Mouse (Mus musculus): ENCODE data around the gene Gm3252. TPM values are rescaled to one million over a fixed set of nuclear protein-coding genes. Genes with fewer than 3 reads are reported as not detected.
"Not testable (repeated sequence)": the region's sequence is repeated elsewhere in the genome, so short reads cannot be mapped to it uniquely, and the experiment has no call there.

Gm3252 gene
- polyA plus RNA-seq (2016; fragmentation: Nextera tagmentation; extraction: Ambion mirVana) = 0.99 and 1.3 TPM in 2 replicates

DNA sequence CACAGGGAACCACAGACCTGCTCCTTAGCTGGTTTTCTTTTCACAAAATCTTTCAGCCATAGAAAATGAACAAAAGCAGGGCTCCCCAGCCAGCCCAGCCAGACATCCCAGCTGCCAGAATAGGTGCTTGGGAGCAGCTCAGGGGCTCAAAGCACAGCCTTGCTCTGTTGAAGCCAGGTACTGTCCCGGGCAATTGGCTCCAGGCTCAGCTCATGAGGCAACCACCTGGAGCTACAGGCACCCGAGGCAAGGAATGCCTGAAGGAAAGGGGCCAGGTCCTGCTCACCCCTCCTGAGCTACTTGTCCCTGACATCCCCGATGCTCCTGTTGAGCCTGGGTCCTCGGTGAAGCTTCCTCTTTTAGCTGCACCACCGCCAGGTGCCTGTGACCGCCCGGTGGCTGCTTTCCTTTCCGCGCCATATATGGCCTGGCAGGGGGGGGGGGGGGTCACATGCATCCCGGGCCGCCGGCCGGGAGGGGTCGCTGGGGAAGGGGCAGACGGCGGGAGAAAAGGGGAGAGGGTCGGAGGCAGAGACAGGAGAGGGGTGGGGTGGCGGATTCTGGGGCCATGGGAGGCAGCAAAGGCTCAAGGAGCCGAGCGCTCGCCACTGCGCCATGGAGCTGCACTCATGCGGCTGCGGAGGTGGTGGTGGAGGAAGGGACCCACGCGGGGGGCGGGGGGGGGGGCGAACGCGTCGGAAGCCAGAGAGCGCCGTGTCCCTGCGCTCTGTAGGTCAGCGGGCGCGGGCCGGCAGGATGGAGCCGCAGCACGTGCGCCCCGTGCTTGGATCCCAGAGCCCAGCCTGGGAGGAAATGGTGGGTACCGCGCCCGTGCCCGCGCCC lies at the start of gene Gm3252:
Gm3252 (plus strand) TSS at position 738 of the 843 bp plus-strand sequence.
- H3K9ac ChIP-seq; H3K27ac ChIP-seq; H3K9me3 ChIP-seq; H3K27me3 ChIP-seq; H3K36me3 ChIP-seq (replicated peaks); H3K4me1 ChIP-seq; ATAC-seq (ENCODE audit: low FRiP score): not testable (repeated sequence)
- peak within 1 kb of the TSS; percentile 33 for H3K4me3 ChIP-seq (replicated peaks)
- 0% methylated on average over 4 of the region's 47 CpGs for WGBS
- peak within 1 kb of the TSS; percentile 47 for H3K4me2 ChIP-seq

GRCm38 (mm10) chr14:4708938-4709337 lies 17.6 kb upstream of the Gm3252 start, which contains the start of gene Gm7876:
TSS of gene Gm7876 (plus strand) at chr14:4709238.
- WGBS = 87% methylated on average over 1 of the region's 2 CpGs
- ATAC-seq (ENCODE audit: low FRiP score) = not testable (repeated sequence)

GRCm38 (mm10) chr14:4776037-4776436 lies 49.5 kb downstream of the Gm3252 start, which contains the start of gene Gm9602:
TSS of gene Gm9602 (plus strand) at chr14:4776337.
- ATAC-seq (ENCODE audit: low FRiP score); H3K36me3 ChIP-seq (replicated peaks); H3K27me3 ChIP-seq; H3K27ac ChIP-seq; H3K4me3 ChIP-seq (replicated peaks); H3K9me3 ChIP-seq; H3K4me1 ChIP-seq; H3K9ac ChIP-seq; H3K4me2 ChIP-seq: not testable (repeated sequence)
- WGBS = 79% methylated on average over 1 of the region's 2 CpGs

More at GRCm38 (mm10) chr14:4708938-4709337, 17.6 kb upstream of the Gm3252 start, which contains the start of gene Gm7876:
- not testable (repeated sequence) for H3K36me3 ChIP-seq (replicated peaks); H3K9me3 ChIP-seq; H3K4me3 ChIP-seq (replicated peaks); H3K4me1 ChIP-seq; H3K9ac ChIP-seq; H3K4me2 ChIP-seq; H3K27ac ChIP-seq; H3K27me3 ChIP-seq

Other genes starting within 250 kb of the Gm3252 start
- gene Gm3182, start 245.0 kb upstream of the Gm3252 start, polyA plus RNA-seq (2016; fragmentation: Nextera tagmentation; extraction: Ambion mirVana) = not detected in 2 replicates
- gene Gm3047, start 171.4 kb upstream of the Gm3252 start, polyA plus RNA-seq (2016; fragmentation: Nextera tagmentation; extraction: Ambion mirVana) = not detected in 2 replicates
- not detected in 2 replicates for gene Gm8159, start 94.4 kb upstream of the Gm3252 start, polyA plus RNA-seq (2016; fragmentation: Nextera tagmentation; extraction: Ambion mirVana)
- 0.23 TPM in 1 of 2 replicates, not detected in the other for gene Gm3239, start 62.6 kb upstream of the Gm3252 start, polyA plus RNA-seq (2016; fragmentation: Nextera tagmentation; extraction: Ambion mirVana)
- gene Gm7876, start 17.5 kb upstream of the Gm3252 start, polyA plus RNA-seq (2016; fragmentation: Nextera tagmentation; extraction: Ambion mirVana) = not detected in 2 replicates
- gene Gm9602, start 49.6 kb downstream of the Gm3252 start, polyA plus RNA-seq (2016; fragmentation: Nextera tagmentation; extraction: Ambion mirVana) = not detected in 2 replicates
- gene Gm3269, start 111.3 kb downstream of the Gm3252 start, polyA plus RNA-seq (2016; fragmentation: Nextera tagmentation; extraction: Ambion mirVana) = not detected in 2 replicates
- gene Gm3264, start 128.8 kb downstream of the Gm3252 start, polyA plus RNA-seq (2016; fragmentation: Nextera tagmentation; extraction: Ambion mirVana) = 0.49 and 1.9 TPM in 2 replicates
- 0.15 TPM in 1 of 2 replicates, not detected in the other for gene Gm3278, start 165.6 kb downstream of the Gm3252 start, polyA plus RNA-seq (2016; fragmentation: Nextera tagmentation; extraction: Ambion mirVana)

All from forebrain, embryonic 12.5 days (tissue).